Mouse (Mus musculus) kidney, postnatal 10 days (tissue): ENCODE results near the gene Dpp4.

ENCODE experiments used
- DNase-seq: peaks from one replicate; pipeline ENCODE4 v3.0.0; 2021; ENCODE audit warnings: mixed read lengths

Dpp4 gene

DNA sequence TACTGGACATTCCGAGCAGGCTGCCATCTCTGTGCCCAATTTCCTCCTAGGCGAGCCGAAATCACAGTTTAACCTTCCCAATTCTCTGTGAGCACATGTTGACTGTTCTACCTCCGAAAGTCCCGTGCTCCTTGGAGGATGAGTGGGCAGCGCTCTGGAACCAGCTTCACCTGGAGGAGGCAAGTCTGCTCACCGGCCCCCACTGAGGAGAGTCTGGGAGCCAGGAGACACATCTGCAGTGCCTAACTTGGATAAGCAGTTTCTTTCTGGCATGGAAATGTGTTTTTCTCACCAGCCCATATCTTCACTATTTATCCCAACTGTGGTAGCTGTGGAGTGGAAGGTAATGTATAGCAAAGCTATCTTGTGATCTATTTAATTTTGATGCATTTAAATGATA is 54.8 kb downstream of the Dpp4 start:
- no peak for DNase-seq

DNA sequence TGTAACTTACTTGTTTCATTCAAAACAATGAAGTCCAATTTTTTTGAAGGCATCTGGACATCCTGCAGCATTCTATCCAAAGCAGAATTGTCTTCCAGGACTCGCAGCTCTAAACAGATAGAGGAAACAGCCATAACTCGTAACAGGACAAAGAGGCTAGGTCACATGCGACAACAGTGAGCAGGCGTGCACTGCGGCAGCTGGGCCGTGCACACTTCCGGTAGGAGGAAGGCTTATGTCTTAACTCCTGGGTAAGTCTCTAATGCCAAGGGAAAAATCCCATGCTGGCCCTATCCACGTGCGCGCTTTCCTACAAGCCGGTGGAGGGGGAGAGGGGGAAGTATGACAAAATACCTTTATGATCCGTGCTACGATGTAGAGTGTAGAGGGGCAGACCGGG is 55.4 kb downstream of the Dpp4 start:
- no peak for DNase-seq

DNA sequence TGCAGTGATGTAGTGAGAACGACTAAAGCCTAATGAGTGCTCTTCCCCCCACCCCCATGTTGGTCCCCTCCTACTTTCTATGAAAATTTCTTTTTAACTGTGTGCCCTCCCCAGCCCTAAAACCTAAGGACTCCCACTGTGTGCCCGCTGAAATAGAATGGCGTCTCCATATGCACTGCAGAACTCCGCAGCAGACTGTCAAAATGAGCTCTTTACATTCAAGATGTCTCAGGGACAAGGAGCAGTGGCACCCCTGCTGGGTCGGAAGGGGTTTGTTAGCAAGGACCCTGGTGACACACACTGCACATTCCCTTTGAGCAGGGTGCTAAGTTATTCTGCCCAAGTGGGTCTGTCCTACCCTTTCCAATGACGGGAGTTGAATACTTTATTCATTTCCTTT is 56.3 kb downstream of the Dpp4 start:
- DNase-seq: no peak

DNA sequence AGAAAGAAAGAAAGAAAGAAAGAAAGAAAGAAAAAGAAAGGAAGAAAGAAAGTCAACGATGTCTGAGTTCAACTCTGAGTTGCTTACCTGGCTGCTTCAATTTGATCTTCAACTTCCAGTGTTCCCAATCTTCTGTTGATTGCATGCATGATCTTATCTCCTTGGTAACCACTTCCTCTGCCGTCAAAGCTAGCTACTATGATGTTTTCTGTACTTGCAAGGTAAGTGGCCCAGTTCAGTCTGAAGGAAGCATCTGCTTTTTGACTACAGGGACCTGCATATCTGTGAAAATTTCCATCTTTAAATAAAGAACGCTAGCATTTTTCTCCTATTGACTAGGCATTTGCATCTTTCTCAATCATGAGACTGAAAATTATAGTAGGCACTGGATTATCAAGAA is 60.0 kb downstream of the Dpp4 start:
- DNase-seq: no peak

DNA sequence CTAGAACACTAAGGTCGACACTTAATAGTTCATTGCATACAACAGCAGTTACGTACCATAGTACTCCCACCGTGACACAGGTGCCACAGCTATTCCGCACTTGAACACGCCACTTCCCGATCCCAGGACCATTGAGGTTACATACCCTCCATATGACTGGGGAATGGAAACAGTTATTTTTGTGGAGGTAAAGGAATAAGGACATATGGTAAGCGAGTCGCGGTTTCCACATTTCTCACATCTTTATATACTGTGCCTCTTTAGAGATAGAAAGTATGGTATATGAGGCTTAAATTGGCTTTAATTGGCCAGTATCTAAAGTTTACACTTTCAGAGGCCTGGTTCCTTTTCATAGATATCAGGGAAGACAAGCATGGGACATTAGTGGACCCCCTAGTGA is 64.3 kb downstream of the Dpp4 start:
- no peak for DNase-seq

DNA sequence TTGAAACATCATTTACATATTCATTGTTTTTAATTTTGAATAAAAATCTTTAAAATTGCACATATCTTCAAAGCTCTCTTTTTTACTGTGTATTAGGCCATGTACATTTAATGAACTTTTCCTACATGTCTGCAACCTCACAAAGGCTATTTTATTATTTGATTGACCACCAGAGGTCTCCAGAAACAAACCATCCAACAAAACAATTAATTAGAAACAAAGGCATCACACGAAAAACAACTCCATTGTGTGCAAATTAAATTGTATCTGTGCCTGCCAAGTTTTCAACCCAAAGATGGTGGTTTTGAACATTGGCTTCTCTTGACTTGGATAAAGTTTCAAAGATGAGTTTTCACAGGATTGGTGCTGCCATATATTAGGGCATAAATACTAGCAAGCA is 65.3 kb downstream of the Dpp4 start:
- no peak for DNase-seq

DNA sequence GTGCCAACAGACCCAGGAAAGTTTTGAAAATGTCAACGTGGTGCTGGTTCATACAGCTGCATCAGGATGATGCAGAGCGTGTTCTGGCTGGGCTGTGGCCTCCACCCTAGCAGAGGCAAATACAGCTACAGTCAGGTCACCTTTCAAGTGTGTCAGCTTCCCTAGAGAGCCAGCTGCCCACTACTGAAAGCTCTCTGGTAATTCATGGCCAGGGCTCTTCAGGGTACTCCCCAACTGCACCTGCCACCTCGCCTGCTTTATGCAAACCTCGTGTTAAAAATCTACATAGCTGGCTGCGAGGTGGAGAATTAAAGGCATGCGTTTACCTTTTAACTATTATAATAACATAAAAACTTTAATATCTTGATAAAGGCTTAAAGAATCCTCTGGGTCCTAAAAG is 67.7 kb downstream of the Dpp4 start:
- DNase-seq: no peak

DNA sequence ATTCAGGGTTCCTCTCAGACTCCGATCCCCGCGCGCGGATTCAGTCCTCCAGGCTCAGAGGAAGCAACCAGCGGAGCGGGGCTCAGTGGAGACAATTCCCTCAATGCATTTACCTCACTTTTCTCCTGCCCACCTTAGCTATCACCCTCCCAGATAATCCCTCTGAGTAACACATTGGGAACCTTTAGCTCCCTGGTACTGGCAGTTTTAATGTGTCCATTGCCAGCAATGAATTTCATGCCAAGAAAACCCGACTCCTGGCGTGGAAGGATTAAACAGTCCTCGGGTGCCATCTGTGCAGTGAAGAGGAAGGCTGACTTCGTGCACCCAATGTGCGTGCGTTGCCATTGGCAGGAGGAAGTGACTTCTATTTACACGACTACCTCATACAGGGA is 70.3 kb downstream of the Dpp4 start:
- no peak for DNase-seq

DNA sequence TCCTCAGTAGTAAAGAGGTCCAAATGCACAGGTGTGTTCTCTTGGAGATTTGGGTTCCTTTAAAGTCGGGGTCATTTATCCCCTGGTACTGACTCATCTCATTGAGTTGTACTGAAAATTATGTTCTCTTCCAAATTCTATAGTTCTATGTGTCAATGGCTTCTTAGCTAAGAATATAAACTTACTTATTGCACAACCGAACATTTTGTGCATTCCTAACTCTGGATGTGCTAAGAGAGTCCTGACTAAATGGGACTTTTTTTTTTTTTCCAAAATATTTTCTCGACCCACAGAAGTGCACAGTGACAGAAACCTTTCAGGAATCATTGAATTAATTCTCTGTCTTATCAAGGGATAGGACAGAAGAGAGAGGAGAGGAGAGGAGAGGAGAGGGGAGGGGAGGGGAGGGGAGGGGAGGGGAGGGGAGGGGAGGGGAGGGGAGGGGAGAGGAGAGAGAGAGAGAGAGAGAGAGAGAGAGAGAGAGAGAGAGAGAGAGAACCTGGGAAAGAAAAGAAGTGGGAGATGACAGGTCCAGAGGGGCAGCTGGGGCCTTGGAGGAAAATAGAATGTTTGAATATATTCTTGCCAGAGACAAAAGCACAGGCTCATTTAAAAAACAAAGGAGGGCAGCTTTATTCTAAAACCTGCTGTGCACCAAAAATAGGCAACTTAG is 70.8 kb downstream of the Dpp4 start:
- DNase-seq: no peak

DNA sequence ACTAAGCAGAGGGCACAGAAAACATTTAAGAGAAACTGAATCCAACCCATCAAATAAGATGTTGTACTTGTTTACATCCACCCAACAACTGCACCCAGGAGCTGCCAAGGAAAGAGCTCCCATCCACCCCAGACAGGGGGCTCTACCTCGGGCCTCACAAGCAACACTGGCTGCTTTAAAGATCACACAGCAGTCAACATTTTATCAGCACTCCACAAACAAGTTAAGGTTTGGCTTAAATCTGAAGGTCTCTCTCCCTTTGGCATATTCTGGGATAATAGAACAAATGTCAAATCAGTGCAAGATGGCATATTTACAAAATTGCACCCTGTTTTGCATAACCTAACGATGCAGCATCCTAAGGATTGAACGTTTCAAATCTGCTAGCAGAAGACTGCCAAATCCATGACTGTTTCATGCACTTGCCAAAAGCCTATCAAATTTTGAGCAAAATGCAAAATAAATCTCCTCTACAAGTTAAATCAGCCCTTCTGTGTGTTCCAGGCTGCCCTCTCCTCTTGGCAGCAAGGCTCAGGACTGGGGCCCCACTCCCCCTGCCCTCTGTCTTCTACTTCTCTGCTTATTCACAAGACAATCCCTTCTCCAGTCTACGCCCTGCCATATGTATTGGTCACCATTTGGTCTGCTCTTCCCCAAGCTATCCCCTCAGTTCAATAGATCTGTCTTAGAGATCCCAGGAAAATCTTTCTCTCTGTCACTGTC is 72.6 kb downstream of the Dpp4 start:
- no peak for DNase-seq

DNA sequence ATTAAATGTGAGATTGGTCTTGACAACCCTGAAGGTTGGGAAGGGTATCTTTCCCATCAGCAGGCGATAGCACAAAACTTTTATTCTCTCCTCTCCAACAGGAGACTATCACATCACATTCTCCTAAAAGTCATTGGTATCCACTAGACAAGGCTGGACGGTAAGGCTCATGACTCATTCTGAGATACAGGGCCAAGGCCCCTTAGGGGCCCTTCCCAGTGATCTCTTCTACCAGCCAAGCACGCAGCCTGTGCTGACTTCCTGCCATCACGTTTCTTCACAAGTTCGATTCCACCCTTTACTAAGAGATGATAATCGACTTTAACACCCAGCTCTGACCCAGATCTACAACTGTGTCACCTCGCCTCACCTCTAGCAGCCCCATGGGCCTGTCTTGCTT is 74.9 kb downstream of the Dpp4 start:
- no peak for DNase-seq

DNA sequence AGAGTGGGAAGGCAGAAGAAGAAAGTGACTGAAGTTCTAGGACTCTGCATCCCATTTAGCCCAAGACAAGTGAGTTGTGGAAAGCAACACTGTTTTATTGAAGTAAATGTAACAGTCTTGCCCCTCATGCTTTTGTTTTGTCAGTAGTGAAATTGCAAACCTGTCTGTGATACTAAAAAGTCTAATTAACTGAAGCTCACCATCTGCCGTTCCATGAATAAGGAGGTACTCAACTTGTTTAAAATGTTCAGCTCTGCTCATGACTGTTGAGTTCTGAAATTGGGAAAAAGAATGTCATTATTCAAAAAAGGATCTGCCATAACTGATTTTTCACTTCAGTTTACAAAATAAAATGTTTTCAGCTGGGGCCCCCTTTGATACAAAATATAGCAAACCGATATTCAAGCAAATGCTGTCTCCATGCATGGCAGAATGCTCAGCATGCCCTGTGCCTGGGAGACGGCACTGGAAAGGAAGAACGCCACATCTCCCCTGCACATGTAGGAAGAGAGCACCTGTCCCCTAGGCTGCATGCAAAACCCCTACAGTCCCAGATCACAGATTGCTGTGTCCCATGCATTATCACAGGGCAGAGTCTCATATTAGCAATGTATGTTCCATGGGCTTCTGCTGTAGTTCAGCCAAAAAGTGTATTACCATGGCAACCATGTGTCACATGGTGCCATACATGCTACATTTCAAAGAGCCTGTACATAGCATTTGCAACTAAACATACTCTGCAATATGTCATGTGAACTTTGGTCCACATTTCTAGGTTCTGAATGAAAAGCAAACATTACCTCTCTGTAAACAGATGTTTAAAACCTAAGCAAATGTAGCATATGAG is 77.4 kb downstream of the Dpp4 start:
- DNase-seq: no peak

DNA sequence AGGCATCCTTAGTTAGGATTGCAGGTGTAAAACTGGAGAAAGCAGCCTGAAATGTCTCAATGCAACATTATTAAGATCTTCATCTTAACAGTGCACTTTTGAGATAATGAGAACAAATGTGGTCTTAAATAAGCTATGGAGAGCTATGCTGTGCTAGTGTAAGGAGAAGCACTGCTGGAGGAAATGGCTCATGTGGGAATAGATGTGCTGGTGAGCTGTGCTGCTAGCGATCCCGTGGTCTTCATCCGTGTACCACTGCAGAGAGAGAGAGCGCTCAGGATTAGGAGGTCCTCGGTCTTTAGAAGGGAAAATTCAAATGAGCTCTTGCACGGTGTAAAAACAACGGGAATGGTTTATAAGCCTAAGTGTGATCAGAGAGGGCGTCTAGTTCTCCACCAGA is 79.6 kb downstream of the Dpp4 start:
- DNase-seq: no peak

DNA sequence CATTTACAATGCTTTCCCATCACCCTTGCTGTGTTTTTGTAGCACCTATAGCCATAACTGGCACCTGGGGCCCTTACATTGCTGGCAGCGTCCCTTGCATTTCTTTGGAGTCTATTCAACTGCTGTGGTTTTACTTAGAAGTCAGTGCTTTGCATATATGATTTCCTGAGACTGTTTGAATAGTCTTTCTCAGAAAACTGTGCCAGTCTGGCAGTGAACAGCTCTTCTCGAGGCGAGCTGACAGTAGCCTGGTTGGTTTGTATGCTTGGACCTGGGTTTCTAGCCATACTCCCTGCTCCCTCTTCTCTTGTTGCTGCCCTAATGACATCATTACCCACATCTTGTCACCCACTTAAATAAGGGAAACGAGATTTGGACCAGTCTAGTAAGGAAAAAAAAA is 80.1 kb downstream of the Dpp4 start:
- DNase-seq: no peak

DNA sequence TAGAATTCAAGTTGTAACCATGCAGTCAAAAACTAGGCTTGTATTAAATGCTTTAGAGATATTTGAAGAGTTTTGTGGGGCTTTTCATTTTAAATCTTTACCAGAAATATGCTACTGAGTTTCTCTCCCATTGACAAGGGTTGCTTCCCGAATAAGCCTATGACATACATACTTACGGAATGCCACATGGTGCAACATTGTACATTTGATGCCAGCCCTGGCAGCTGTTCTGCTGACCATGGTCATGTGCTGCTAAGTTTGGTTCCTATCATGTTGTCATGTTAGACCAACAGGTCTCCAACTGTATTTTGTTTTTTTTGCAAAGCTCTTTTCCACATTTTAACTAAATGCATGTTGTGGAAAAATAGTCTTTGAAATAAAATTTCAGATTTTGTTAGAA is 86.6 kb downstream of the Dpp4 start:
- DNase-seq: no peak

DNA sequence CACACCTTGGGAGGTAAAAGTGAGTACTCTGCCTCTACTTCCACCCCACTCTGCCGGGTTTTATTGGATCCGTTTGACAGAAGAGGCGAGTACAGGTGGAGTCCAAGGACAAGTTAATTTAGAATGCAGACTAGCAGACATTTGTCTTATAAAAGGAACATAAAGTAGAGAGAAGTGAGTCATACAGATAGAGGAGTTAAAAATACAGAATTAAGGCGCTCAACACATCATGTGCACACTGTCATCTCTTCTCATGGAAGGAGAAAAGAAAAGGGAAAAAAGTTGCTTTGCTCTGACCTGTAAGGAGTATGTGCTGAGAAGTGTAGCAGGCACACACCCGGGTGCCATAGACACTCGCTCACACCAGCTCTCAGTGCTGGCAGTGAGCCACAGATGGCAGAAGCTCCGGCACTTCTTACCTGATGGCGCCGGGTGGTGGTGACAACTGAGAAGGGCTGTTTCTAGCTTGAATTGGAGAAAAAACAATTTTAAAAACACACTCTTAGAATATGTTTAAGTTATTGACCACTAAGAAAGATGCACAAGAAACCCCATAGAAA is 88.9 kb downstream of the Dpp4 start:
- no peak for DNase-seq

DNA sequence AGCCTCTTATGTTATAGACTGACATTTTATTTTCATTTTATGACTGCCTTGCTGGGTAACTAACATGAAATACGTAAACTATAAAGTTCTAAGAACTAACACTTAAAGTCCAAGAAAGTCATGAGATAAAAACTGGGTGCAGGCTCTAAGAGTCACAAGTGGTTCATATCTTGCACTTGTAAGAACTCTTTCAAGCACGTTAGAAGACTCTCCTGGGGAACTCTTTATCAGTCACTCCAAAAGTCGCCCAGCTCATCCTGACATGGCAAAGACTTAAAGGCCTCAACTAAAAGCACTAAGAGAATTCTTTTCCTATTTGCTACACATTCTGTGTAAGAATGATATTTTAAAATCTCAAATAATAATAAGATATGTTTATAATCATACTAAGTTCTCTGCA is 92.5 kb downstream of the Dpp4 start:
- no peak for DNase-seq

DNA sequence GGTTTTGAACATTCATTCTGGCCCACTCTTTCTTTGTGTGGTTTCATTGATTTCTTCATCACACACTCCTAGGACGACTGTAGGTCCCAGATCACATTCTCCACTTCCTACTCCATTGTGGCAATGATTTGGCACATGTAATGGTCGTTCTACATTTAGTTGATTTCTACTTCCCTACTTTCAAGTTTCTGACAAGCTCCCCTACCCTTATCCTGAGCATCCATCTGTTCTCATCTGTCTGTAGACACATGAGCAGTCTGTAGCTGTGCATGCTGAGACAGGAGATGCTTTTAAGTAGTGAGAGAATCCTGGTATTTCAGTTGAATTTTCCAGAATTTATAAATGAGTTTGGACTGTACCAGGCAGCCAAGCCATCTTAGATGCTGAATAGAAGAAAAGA is 95.1 kb downstream of the Dpp4 start:
- DNase-seq: no peak

DNA sequence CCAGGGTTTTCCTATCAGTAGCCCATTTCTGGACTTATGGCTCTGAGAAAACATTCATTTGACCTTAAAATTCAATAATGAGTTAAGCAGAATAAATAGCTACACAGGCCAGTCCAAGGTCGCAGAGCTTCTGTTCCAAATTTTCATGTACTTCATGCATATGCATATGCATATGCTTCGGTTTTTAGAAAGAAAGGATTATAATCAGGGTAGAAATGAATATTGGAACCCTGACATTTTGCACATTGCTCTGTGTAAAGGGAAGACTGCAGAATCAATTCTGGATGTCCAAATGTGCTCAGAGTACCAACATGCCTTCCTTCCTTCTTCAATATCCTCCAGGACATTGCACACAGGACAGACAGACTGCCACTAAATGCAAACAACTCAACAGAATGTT is 104.6 kb downstream of the Dpp4 start:
- no peak for DNase-seq

DNA sequence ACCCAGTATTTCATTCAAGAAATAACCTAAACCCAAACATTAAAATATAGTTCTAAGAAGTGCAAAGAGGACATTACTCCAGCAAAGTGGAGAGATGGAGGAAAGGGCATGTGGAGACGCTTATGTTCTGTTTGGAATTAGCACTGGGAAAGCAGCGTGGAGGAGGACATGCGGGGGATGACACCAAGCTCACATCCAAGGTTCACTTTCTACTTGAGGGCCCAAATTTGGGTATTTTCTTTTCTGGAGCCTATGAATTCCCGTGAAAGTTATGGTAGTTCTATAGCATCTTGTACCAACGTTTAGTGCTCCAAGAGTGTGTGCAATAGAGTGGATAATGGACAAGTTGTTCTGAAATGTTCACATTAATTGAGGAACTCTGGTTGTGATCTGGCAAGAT is 105.1 kb downstream of the Dpp4 start:
- no peak for DNase-seq

DNA sequence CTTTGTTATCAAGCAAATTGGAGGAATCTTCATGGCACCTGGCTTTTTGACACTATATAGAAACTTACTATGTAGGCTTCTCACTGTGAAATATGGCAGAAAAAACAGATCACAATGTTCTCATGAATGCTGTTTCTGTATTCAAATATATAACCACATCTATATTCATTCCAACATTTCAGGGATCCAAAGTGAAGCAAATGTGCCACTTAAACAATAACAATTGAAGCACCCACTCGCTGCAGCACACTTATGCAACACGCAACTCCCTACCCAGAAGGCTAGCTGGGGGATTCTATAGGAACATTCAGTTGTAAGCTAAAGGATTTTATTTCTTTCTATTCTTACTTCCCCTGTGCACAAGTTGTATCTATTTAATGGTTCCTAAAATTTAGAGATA is 110.3 kb downstream of the Dpp4 start:
- DNase-seq: no peak

DNA sequence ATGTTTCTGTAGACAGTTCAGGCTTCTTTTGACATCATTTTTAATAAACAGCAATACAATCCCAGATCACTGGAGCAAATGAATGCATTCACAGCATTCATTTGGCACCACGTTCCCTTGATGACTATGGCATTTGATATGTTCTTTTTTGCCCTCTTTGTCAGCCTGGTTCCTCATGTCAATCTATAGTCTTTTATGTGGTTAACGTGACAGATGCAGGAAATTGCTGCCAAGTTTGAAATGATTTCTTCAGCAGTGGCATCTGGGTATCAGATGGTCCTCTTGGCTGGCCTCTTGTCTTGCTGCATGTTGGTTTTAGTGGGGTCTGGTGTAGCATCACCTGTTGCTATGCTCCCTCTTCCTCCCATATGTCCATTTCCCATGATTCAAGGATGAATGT is 118.2 kb downstream of the Dpp4 start:
- no peak for DNase-seq

DNA sequence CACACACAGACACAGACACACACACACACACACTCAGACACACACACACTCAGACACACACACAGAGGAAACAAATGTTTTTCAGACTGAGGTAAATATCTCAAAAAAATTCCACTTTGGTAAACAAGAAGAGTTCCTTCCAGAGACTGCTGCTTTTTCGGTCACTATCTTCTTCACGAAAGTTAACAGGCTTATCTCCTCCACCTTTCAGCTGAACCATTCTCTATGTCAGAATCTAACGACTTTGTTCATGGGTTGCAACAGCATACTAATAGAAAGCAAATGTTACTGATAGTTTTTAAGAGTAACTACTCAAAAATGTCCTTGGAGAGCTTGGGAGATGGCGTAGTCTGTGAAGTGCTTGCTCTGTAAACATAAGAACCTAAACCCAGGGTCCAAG is 124.5 kb downstream of the Dpp4 start:
- DNase-seq: no peak

DNA sequence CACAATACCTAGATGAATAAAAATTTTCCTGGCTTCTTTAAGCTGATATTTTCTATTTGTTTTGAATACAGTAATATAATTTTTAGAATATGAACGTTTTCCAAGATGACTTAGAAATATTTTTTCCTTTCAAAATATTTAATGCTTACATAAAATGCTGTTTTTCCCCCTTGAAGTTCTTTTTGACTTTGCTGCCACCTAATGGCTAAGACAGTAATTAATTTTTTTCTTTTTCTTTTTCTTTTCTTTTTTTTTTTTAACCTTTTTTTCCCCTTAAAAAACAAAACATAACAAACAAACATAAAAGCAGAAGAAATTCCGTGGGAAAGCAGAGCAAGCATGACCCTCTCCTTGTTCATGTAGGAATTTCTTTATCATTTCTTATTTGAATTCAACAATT is 126.2 kb downstream of the Dpp4 start:
- no peak for DNase-seq
